Mouse (Mus musculus): ENCODE results near the gene Edn1.

DNA sequence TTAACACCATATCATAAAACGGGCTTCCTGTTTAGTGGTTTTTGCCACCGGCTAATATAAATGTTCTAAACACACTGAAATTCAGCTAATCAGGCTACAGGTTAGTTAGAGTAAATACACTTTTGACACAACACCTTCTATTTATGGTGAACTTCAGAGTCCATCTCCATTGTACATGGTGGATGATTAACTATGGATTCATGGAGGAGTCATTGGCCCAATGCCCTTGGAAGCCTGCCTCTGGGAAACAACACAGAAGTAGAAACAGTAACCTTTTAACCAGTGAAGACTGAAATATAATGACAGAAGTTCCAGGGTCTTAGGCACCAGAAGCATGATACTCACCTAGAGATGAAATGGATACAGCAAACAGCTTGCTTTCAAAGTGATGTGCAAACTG, 23.5 kb upstream of the Edn1 start:
- TF ChIP-seq CTCF (conservative IDR thresholded peaks at IDR 0.05; ENCODE audit: insufficient read depth, insufficient read length, low read depth, low read length): no peak
- no peak for TF ChIP-seq POLR2A (IDR thresholded peaks at IDR 0.05; ENCODE audit: low read depth, low read length)
